Mouse (Mus musculus) left cerebral cortex, adult 11 months (tissue): ENCODE results near the gene Fbxl18.
A peak's percentile ranks its signal among the peaks of the same experiment; 100 is the strongest.
"Not testable (repeated sequence)": the region's sequence is repeated elsewhere in the genome, so short reads cannot be mapped to it uniquely, and the experiment has no call there.

Experiments used
- DNase-seq: peaks from one replicate; pipeline ENCODE4 v3.0.0; 2022; ENCODE audit warnings: low spot score

Gene Fbxl18

GRCm38 (mm10) chr5:142899932-142900533 lies 4.8 kb upstream of the Fbxl18 start:
- no peak for DNase-seq

DNA sequence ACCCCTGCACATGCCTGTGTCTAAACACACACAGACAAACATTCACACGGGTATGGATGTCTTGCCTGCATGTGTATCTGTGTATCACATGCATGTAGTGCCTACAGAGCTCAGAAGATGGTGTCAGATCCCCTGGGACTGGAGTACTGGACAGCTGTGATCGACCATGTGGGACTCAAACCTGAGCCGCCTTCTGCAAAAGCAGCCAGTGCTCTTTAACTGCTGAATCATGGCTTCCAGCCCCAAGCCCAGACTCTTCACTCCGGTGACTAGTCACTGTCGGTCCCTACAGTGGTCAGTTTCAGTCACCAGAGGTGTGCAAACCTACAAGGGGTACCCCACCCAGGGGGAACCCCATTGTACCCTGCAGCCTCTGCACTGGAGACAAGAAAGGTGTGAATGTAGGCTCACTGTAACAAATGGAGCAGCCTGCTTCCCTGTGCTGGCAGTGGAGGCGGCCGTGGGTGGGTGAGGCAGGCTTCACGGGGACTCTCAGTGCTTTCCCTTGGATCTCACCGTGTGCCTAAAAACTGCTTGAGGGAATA lies 3.9 kb upstream of the Fbxl18 start:
- DNase-seq: no peak

GRCm38 (mm10) chr5:142898316-142898715 lies 3.1 kb upstream of the Fbxl18 start:
- no peak for DNase-seq

DNA sequence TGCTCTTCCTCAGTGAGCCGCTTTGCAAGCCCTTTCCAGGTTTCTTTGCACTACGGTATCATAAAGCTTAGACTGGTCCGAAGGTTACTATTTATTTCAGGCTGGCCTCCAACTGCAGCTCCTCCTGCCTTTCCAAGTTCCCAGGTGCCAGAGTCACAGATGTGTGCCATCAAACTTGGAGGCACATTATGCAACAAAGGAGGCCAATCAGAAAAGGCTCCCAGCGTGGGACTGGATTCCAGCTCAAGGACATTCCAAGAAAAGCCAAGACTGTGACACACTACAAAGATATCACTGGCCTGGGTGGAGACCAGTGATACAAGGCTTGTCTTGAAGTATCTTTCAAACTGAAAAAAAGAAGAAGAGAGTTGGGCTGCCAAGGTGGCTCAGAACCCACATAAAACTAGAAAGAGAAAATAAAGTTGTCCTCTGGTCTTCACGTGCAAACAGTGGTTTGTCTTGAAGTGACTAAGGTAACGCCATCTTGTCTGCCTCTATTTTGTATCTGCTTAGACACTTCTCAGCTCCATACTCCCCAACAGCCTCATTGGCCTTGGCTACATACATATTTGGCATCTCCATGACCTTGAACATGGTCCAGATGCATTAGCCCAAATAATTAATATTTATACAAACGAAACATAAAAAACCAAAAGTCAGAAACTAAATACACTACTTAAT lies 2.5 kb upstream of the Fbxl18 start:
- no peak for DNase-seq

- DNase-seq: no peak
Measured at GRCm38 (mm10) chr5:142896713-142897112, 1.5 kb upstream of the Fbxl18 start.

- DNase-seq: no peak
Measured at GRCm38 (mm10) chr5:142896192-142896591, 971 bp upstream of the Fbxl18 start.

DNA sequence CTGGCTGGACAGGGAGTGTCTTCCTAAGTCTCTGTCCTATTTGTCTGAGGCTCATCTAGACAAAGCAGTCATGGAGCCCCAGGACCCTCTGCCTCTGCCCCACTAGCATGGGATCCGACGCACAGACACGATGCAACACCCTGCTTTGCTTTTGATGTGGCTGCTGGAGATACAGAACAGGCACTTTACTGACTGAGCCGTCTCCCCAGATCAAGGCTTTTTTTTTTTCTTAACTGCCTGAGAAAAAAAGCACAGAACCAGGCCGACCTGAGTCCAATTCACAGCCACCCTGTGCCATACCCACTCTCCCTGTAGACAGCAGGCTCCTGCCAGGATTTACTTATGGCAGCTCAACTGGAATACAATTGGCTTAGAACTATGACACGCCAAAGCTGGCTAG lies 3.8 kb downstream of the Fbxl18 start:
- DNase-seq: no peak

DNA sequence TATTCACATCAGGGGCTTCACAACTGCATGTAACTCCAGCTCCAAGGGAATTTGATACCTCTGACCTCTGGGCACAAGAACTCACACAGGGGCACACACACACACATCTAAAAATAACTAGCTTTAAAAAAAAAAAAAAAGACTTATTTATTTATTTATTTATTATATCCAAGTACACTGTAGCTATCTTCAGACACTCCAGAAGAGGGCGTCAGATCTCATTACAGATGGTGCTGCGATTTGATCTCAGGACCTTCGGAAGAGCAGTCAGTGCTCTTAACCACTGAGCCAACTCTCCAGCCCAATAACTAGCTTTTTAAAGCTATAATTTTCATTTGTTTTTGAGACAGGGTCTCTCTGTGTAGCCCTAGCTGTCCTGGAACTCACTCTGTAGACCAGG lies 7.7 kb downstream of the Fbxl18 start:
- DNase-seq: not testable (repeated sequence)

DNA sequence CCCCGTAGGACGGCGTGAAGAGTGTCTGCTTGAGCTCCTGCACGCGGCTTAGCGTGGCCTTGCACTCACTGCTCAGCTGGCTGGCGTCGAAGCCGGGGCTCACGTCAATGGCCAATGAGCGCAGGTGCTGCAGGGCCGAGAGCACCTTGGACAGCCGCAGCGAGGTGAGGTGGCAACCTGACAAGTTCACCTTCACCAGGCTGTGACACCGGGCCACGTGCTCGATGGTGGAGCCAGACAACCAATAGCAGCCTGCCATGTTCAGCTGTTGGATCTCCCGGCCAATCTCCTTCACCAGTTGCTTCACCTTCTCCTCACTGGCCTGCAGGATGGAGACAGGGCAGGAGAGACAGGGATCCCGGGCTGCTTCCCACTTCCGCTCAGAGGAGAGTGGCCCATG lies 8.5 kb downstream of the Fbxl18 start:
- DNase-seq: no peak

DNA sequence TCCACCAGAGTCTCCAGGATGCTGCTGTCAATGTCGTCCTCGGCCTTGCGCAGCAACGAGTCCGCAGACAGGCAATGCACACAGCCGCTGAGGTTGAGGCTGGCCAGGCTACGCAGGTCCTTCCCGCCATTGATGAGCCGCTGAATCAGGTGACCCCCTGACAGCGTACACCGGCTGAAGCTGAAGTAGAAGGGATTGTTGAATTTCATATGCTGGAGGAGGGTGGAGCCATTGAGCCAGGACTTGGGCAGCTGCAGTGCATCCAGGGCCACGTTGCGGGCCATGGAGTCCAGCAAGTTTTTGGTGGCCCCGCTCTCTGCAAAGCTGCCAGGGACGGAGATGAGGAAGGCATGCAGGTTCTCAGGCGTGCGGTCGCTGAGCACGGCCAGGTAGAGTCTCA lies 9.0 kb downstream of the Fbxl18 start:
- DNase-seq: no peak

GRCm38 (mm10) chr5:142882471-142882870 lies 12.8 kb downstream of the Fbxl18 start:
- no peak for DNase-seq

DNA sequence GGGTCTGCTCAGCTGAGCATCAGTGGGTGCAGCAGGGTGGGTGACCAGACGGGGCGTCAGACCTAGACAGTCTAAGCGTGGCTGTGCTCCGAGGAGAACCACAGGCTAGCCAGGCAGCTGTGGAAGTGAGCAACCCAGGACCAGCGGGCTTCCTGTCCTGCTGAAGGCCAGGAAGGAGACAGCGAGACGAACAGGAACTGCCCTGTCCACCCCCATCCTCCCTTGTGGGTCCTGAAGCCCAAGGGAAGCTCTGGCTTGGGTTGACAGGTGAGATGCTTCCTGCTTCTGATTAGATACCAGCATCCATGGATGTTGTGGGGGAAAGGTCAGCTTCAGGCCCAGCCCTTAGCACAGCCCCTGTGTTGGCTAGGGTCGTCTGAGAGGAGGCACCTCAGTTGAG lies 13.3 kb downstream of the Fbxl18 start:
- no peak for DNase-seq

DNA sequence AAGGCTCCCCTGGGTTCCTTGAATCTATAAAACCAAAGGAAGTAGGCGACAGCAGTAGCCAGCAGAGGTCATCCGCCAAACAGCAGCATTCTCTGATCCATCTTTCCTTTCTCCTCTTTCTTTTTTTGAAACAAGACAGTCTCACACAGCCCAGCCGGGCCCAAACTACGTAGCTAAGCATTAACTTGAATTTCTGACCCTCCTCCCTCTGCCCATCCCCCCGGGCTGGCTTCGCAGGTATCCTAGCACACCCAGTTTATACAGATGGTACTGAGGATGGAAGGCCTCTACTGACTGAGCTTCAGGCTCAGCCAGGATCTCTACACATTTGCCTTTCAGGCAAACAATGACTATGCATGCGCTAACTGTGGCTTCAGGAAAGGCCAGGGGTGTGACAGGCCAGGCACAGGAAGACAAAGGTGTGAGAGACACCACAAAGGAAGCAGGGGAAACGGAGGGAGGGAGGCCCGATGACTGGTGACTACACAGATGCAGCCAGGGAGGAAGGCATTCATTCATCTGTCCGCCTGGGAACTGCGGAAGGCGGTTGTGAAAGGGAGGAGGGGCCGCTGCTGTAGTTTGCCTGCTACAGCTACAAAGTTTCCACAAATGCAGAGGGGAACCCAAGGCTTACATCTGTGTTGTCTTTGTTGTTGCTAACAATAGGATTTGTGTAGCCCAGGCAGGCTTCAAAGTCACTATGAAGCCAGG lies 14.3 kb downstream of the Fbxl18 start:
- DNase-seq: no peak

GRCm38 (mm10) chr5:142880246-142880645 lies 15.0 kb downstream of the Fbxl18 start:
- no peak for DNase-seq

DNA sequence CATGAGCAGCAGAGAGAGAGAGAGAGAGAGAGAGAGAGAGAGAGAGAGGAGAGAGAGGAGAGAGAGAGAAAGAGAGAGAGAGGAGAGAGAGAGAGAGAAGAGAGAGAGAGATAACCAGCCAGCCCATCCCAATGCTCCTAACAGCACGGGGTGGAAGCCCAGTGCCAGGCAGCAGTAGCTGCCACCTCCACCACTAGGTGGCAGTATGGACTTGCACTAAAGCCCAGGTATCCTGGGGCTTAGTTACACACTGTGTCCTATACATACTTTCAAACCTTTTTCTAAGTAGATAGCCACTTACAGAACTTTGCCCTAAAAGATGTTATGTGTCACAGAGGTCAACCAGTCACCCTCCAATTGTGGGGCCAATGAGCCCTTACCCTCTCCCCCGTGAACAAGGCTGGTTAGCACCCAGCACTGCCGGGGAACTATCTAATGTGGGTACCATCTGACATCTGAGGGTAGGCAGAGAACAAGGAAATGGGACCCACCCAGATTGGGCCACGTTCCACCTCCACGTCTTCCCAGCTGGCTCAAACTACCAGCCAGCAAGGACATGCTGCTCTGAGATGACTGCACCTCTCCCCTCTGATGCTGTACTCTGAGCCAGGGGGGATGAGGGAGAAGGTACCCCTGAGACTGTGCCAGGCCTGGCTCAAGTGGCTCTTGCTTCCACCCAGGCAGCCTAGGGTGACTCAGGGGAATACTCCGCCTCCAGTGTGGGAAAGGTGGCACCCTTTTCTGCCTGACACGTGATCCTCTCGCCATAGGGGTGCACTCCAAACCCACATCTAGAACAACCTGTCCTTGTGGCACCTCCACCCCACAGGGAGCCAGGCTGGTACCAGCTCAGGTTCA lies 15.7 kb downstream of the Fbxl18 start:
- peak; percentile 81 for DNase-seq

- DNase-seq: no peak
Measured at GRCm38 (mm10) chr5:142878570-142878969, 16.7 kb downstream of the Fbxl18 start.

GRCm38 (mm10) chr5:142877337-142878280 lies 17.6 kb downstream of the Fbxl18 start:
- DNase-seq: peak; percentile 84

DNA sequence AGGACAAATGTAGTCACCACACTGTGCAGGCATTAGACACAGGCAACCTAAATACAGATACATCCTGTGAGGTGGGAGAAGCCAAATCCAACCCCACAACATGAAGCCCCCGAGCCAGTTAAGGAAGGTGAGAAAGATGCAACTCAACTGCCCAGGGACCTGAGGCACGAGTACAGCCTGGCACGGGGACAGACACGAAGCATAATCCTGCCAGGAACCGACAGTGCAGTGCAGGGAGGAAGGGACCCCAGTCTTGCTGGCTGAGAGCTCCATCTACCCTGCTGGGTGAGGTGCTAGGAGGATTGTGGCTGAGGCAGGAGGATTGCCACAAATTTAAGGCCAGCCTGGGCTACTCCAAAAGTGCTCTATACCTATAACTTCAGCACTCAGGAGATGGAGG lies 18.3 kb downstream of the Fbxl18 start:
- no peak for DNase-seq

- no peak for DNase-seq
Measured at GRCm38 (mm10) chr5:142875513-142875905, 19.7 kb downstream of the Fbxl18 start.

DNA sequence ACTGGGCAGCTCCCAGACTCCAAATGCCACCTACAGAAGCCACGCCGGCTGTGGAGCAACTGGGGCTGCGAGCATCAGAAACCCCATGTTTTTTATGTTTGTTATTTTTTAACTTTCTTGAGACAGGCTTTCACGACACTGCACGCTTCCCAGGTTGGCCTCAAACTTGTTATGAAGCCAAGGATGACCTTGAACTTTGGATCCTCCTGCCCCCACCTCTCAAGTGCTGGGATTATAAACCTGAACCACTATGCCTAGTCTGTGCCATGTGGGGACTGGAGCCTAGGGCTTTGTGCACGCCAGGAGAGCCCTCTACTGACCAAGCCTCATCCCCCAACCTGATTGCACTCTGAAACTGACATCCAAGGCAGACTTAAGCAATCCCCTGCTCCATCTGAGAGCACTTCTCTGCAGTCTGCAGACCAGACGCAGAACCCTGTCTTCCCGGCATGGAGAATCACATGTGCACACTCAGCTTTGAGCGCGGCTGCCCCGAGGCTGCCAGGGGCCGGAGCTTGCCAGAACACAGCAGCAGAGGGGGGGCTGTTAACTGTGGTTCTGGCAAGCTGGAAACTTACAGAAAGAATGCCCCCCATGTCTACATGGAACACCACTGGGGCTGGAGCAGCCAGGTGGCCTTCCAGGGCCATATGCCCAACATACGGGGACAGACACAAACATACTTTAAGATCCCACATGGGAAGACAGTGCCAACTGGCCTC lies 20.3 kb downstream of the Fbxl18 start:
- no peak for DNase-seq
